Mouse (Mus musculus) layer of hippocampus, postnatal 25 days (tissue): Measurements from ENCODE around the gene Pik3r1. TPM values are rescaled to one million over a fixed set of nuclear protein-coding genes. Genes with fewer than 3 reads are reported as not detected.

Experiments used
- DNase-seq, 2 experiments: peaks; one replicate each; pipeline ENCODE4 v3.0.0; 2022; ENCODE audit warnings: mixed read lengths in 2 of 2, low spot score in 1 of 2; ENCODE audit errors: extremely low spot score in 1 of 2
- total RNA-seq, 2 experiments: library from RNA; stranded (reverse); gene quantifications; 2 replicates each; pipeline ENCODE4 v1.2.3; 2021

Pik3r1 gene
- total RNA-seq, 2 experiments from 2014 or later, result 83.9 to 85.4 TPM

- DNase-seq, result no peak
Observed at GRCm38 (mm10) chr13:101739732-101740381, 28.2 kb downstream of the Pik3r1 start.

- DNase-seq, result no peak
Observed at GRCm38 (mm10) chr13:101738769-101739168, 29.2 kb downstream of the Pik3r1 start.

GRCm38 (mm10) chr13:101736521-101737387 is 31.3 kb downstream of the Pik3r1 start:
- no peak for DNase-seq

- no peak for DNase-seq
Observed at GRCm38 (mm10) chr13:101735364-101736120, 32.5 kb downstream of the Pik3r1 start.

- no peak for DNase-seq
Observed at GRCm38 (mm10) chr13:101734227-101734626, 33.8 kb downstream of the Pik3r1 start.

- DNase-seq, result no peak
Observed at GRCm38 (mm10) chr13:101732675-101733074, 35.3 kb downstream of the Pik3r1 start.

GRCm38 (mm10) chr13:101731777-101732176 is 36.2 kb downstream of the Pik3r1 start:
- DNase-seq, result no peak

GRCm38 (mm10) chr13:101730351-101730750 is 37.7 kb downstream of the Pik3r1 start:
- no peak for DNase-seq

- DNase-seq, result no peak
Observed at GRCm38 (mm10) chr13:101729248-101730055, 38.6 kb downstream of the Pik3r1 start.

GRCm38 (mm10) chr13:101728816-101729215 is 39.2 kb downstream of the Pik3r1 start:
- peak in 1 of 2 experiments; percentile 41 for DNase-seq

- no peak for DNase-seq
Observed at GRCm38 (mm10) chr13:101728300-101728699, 39.7 kb downstream of the Pik3r1 start.

- no peak for DNase-seq
Observed at GRCm38 (mm10) chr13:101727837-101728236, 40.2 kb downstream of the Pik3r1 start.

GRCm38 (mm10) chr13:101726922-101727321 is 41.1 kb downstream of the Pik3r1 start:
- DNase-seq, result no peak

- no peak for DNase-seq
Observed at GRCm38 (mm10) chr13:101721901-101722595, 46.0 kb downstream of the Pik3r1 start.

- DNase-seq, result no peak
Observed at GRCm38 (mm10) chr13:101721154-101721553, 46.9 kb downstream of the Pik3r1 start.

GRCm38 (mm10) chr13:101719312-101719870 is 48.6 kb downstream of the Pik3r1 start:
- DNase-seq, result peak; percentile 63 to 91

- no peak for DNase-seq
Observed at GRCm38 (mm10) chr13:101718744-101719143, 49.3 kb downstream of the Pik3r1 start.

- no peak for DNase-seq
Observed at GRCm38 (mm10) chr13:101717836-101718235, 50.2 kb downstream of the Pik3r1 start.

GRCm38 (mm10) chr13:101713429-101714088 is 54.5 kb downstream of the Pik3r1 start:
- no peak for DNase-seq
